Mouse (Mus musculus): ENCODE data around the gene Olfr355.

DNA sequence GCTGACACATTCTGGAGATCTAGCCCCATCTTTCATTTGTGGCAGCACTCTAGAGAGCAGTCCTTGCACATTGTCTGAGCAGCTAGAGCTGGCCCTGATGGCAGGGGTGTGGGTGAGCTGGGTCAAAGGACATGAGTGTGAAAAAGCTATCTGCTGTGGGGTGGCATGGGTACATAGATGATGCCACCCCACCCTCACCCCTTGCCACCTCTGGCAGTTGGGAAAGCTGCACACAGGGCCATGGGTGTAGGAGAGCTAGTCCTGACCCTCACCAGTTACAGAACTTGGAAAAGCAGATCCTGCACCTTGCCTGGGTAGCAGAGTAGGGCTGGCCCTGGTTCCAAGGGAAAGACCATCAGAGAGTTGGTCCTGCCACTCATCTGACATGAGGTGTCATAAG, 31.6 kb downstream of the Olfr355 start:
- TF ChIP-seq POLR2A (IDR thresholded peaks at IDR 0.05; ENCODE audit: insufficient read depth, low read depth, low read length), result no peak
- TF ChIP-seq CTCF (IDR thresholded peaks at IDR 0.05; ENCODE audit: insufficient read depth, low read depth, low read length), result no peak
